8 mouse cellular contexts compared by ENCODE assay signal in genomic region chr9:108936418-108937364, GRCm38 (mm10). TPM values are rescaled to one million over a fixed set of nuclear protein-coding genes. Genes with fewer than 3 reads are reported as not detected.
DNase-seq lines count a peak whose midpoint lies in the region; ATAC-seq lines count a peak whose summit lies in the region.

Gene Uqcrc1, plus strand, starts transcription at chr9:108936633.

- H3K4me1 ChIP-seq in brown adipose tissue, adult 24 weeks (ENCODE audit: control insufficient read depth, insufficient read depth, insufficient read length, low read length), result peaks cover 3% of the 10 kb centered on the region; the same call in 1 of the 2 replicates
- peaks cover 6% of the 10 kb centered on the region for H3K4me1 ChIP-seq in heart, embryonic 13.5 days
- H3K4me1 ChIP-seq in liver, embryonic 12.5 days, result peaks cover 28% of the 10 kb centered on the region
- peaks cover 8% of the 10 kb centered on the region; the same call in 1 of the 2 replicates for H3K4me1 ChIP-seq in stomach, embryonic 15.5 days

- peak within 1 kb of the TSS; percentile 96 for H3K27ac ChIP-seq in brown adipose tissue, adult 24 weeks (replicated peaks; ENCODE audit: low read depth, low read length)
- peak within 1 kb of the TSS; percentile 77 for H3K27ac ChIP-seq in heart, embryonic 13.5 days (replicated peaks)
- H3K27ac ChIP-seq in liver, embryonic 12.5 days, result peak within 1 kb of the TSS; percentile 73
- peak within 1 kb of the TSS; percentile 74 for H3K27ac ChIP-seq in stomach, embryonic 15.5 days

- WGBS in heart, embryonic 13.5 days, result under 1% methylated on average over 58 of the region's 58 CpGs
- WGBS in liver, embryonic 12.5 days (ENCODE audit: insufficient replicate concordance), result under 1% methylated on average over 58 of the region's 58 CpGs
- under 1% methylated on average over 57 of the region's 58 CpGs for WGBS in stomach, embryonic 15.5 days

- peak within 1 kb of the TSS; percentile 86 for H3K4me3 ChIP-seq in brown adipose tissue, adult 24 weeks (ENCODE audit: insufficient read depth, low read depth, low read length)
- peak within 1 kb of the TSS; percentile 80 for H3K4me3 ChIP-seq in heart, embryonic 13.5 days
- peak within 1 kb of the TSS; percentile 90 for H3K4me3 ChIP-seq in liver, embryonic 12.5 days
- peak within 1 kb of the TSS; percentile 96 for H3K4me3 ChIP-seq in stomach, embryonic 15.5 days (replicated peaks)

- no peaks in the 10 kb centered on the region for H3K9me3 ChIP-seq in heart, embryonic 13.5 days
- H3K9me3 ChIP-seq in liver, embryonic 12.5 days (replicated peaks), result no peaks in the 10 kb centered on the region
- H3K9me3 ChIP-seq in stomach, embryonic 15.5 days, result no peaks in the 10 kb centered on the region

- H3K4me2 ChIP-seq in heart, embryonic 13.5 days, result peak within 1 kb of the TSS; percentile 75
- peak within 1 kb of the TSS; percentile 74 for H3K4me2 ChIP-seq in liver, embryonic 12.5 days
- H3K4me2 ChIP-seq in stomach, embryonic 15.5 days, result peak within 1 kb of the TSS; percentile 72

- peaks cover 39% of the 10 kb centered on the region for H3K36me3 ChIP-seq in heart, embryonic 13.5 days
- H3K36me3 ChIP-seq in liver, embryonic 12.5 days, result peaks cover 37% of the 10 kb centered on the region
- peaks cover 26% of the 10 kb centered on the region for H3K36me3 ChIP-seq in stomach, embryonic 15.5 days

- H3K27me3 ChIP-seq in heart, embryonic 13.5 days (replicated peaks), result no peaks in the 10 kb centered on the region
- no peaks in the 10 kb centered on the region for H3K27me3 ChIP-seq in liver, embryonic 12.5 days (replicated peaks)
- H3K27me3 ChIP-seq in stomach, embryonic 15.5 days (replicated peaks), result no peaks in the 10 kb centered on the region

- peak; percentile 100 for DNase-seq in CD4-positive, CD25-positive, alpha-beta regulatory T cell, adult 2 months (ENCODE audit: low read depth, low spot score)
- peak; percentile 68 for DNase-seq in fat pad, adult 2 months (ENCODE audit: extremely low read depth, low read depth, low spot score)
- peak; percentile 99 for DNase-seq in kidney, postnatal 10 days
- DNase-seq in natural killer cell, adult 2 months (ENCODE audit: low spot score in 2 of 2), result peak; percentile 90 to 95

- H3K9ac ChIP-seq in heart, embryonic 13.5 days, result peak within 1 kb of the TSS; percentile 94
- peak within 1 kb of the TSS; percentile 88 for H3K9ac ChIP-seq in liver, embryonic 12.5 days
- H3K9ac ChIP-seq in stomach, embryonic 15.5 days, result peak within 1 kb of the TSS; percentile 94

- ATAC-seq in heart, embryonic 13.5 days (ENCODE audit: extremely low read depth, insufficient number of reproducible peaks, low FRiP score, low TSS enrichment), result peak; percentile 85
- peak; percentile 86 for ATAC-seq in liver, embryonic 12.5 days
- peak; percentile 91 for ATAC-seq in stomach, embryonic 15.5 days (ENCODE audit: insufficient read depth, low FRiP score, low read depth)

RNA-seq across cellular contexts. Expression of gene Uqcrc1, which starts in this region (rescaled TPM):
- polyA plus RNA-seq in brown adipose tissue, adult 24 weeks (2012; ENCODE audit: insufficient read depth, insufficient read length, missing spikeins), result 1,481 and 1,573 TPM in 2 replicates
- 749 and 828 TPM in 2 replicates for polyA plus RNA-seq in heart, embryonic 13.5 days (2015; fragmentation: Nextera tagmentation; extraction: Ambion mirVana)
- 384 and 405 TPM in 2 replicates for polyA plus RNA-seq in liver, embryonic 12.5 days (2016; fragmentation: Nextera tagmentation; extraction: Ambion mirVana)
- polyA plus RNA-seq in stomach, embryonic 15.5 days (2015; fragmentation: Nextera tagmentation; extraction: Ambion mirVana), result 499 and 511 TPM in 2 replicates

Comparison
In these comparisons a context has a peak if more than half of its experiments do, and no peak if none do; other contexts are left out.
1. Peak in every context shown above with its lines: DNase-seq, ATAC-seq, H3K4me3 ChIP-seq and H3K27ac ChIP-seq.